Mouse (Mus musculus) heart, postnatal 36 days (tissue): ENCODE measurements around the gene Trpc1. TPM values are rescaled to one million over a fixed set of nuclear protein-coding genes. Genes with fewer than 3 reads are reported as not detected.

Source experiments
- total RNA-seq, 2 experiments: library from RNA; stranded (reverse); gene quantifications; 2 replicates each; pipeline ENCODE4 v1.2.3; 2021

Trpc1 gene
- total RNA-seq, 2 experiments from 2014 or later, result 6.6 to 7.5 TPM

Other genes with a start within 250 kb of the Trpc1 start
- 10 to 100 TPM; 30.8 to 40.2 TPM for gene U2surp, start 238.4 kb downstream of the Trpc1 start, total RNA-seq
- gene Paqr9, start 190.7 kb downstream of the Trpc1 start, total RNA-seq, result 10 to 100 TPM; 47.4 to 47.5 TPM
- gene Pcolce2, start 112.8 kb downstream of the Trpc1 start, total RNA-seq, result 10 to 100 TPM; 30.9 to 38.1 TPM
- under 1 TPM; 0.27 to 0.50 TPM for gene Pls1, start 94.9 kb upstream of the Trpc1 start, total RNA-seq
- 1 to 10 TPM; 6.9 to 8.0 TPM for gene Atr, start 107.2 kb upstream of the Trpc1 start, total RNA-seq
- 10 to 100 TPM; 16.1 to 16.8 TPM for gene Xrn1, start 204.4 kb upstream of the Trpc1 start, total RNA-seq